Mouse (Mus musculus) heart, postnatal 0 days (tissue): ENCODE data around the gene Fam120b. TPM values are rescaled to one million over a fixed set of nuclear protein-coding genes. Genes with fewer than 3 reads are reported as not detected.

Experiments
- ATAC-seq: fragments of 200-750 bp; cut with Nextera tagmentation; 2 replicates; pipeline ENCODE4 v1.8.0; 2017; ENCODE audit warnings: low read depth, moderate number of reproducible peaks, moderate library complexity; ENCODE audit not compliant: insufficient read depth
- DNase-seq: peaks from one replicate; pipeline ENCODE4 v3.0.0-alpha.2; 2016; ENCODE audit warnings: low spot score
- H3K27ac ChIP-seq: fragments of 300-500 bp; sonication (generic); 2 replicates; pipeline ENCODE4 v1.5.1; 2014; ENCODE audit warnings: low read depth, mild to moderate bottlenecking
- H3K27me3 ChIP-seq: fragments of 300-500 bp; sonication (generic); 2 replicates; pipeline ENCODE4 v1.6.1; 2014; ENCODE audit warnings: low read length, mixed read lengths; ENCODE audit not compliant: control insufficient read depth, insufficient read depth
- H3K36me3 ChIP-seq: fragments of 300-500 bp; sonication (generic); replicated peaks from 2 replicates; pipeline ENCODE4 v1.6.1; 2014; ENCODE audit warnings: low read length, mixed read lengths; ENCODE audit not compliant: control insufficient read depth, insufficient read depth
- H3K4me1 ChIP-seq: fragments of 300-500 bp; sonication (generic); 2 replicates; pipeline ENCODE4 v1.6.1; 2014; ENCODE audit warnings: antibody characterized with exemption; ENCODE audit not compliant: control insufficient read depth, insufficient read depth
- H3K4me2 ChIP-seq: fragments of 300-500 bp; sonication (generic); 2 replicates; pipeline ENCODE4 v1.6.1; 2014; ENCODE audit warnings: low read depth, mild to moderate bottlenecking, low read length, moderate library complexity
- H3K4me3 ChIP-seq: fragments of 300-500 bp; sonication (generic); 2 replicates; pipeline ENCODE4 v1.5.1; 2014; ENCODE audit warnings: low read depth, low read length
- H3K9ac ChIP-seq: fragments of 300-500 bp; sonication (generic); replicated peaks from 2 replicates; pipeline ENCODE4 v1.6.1; 2014; ENCODE audit warnings: low read depth, low read length, mixed read lengths
- H3K9me3 ChIP-seq: fragments of 300-500 bp; sonication (generic); replicated peaks from 2 replicates; pipeline ENCODE4 v1.6.1; 2016; ENCODE audit warnings: low read length; ENCODE audit not compliant: control insufficient read depth
- CTCF ChIP-seq: IDR thresholded peaks from 2 replicates; pipeline ENCODE4 v1.5.1; 2016; ENCODE audit warnings: antibody characterized with exemption, control low read depth, low read depth
- EP300 ChIP-seq: IDR thresholded peaks from 2 replicates; pipeline ENCODE4 v1.6.1; 2016; ENCODE audit warnings: antibody characterized with exemption, low read depth
- WGBS: fragments of 180-500 bp; shearing (Covaris S2); extraction: QIAGEN DNeasy Blood & Tissue Kit; methylation state at CpG from one replicate; pipeline ENCODE4 v1.1.7; 2014; 5-methylcytosine and 5-hydroxymethylcytosine counted together
- polyA plus RNA-seq: library from polyadenylated mRNA; unstranded; fragments of >200 nt; fragmentation: Nextera tagmentation; extraction: Ambion mirVana; gene quantifications from 2 replicates; pipeline ENCODE4 v1.2.1, GENCODE M21; 2015
- total RNA-seq: library from RNA; depleted of rRNA; stranded (reverse); fragments of >200 nt; gene quantifications from 2 replicates; pipeline ENCODE4 v1.2.3, GENCODE M21; 2014; ENCODE audit warnings: low replicate concordance

Gene Fam120b
- total and polyA plus RNA-seq, 2 experiments from 2014 or later = 10.5 to 10.9 TPM

DNA sequence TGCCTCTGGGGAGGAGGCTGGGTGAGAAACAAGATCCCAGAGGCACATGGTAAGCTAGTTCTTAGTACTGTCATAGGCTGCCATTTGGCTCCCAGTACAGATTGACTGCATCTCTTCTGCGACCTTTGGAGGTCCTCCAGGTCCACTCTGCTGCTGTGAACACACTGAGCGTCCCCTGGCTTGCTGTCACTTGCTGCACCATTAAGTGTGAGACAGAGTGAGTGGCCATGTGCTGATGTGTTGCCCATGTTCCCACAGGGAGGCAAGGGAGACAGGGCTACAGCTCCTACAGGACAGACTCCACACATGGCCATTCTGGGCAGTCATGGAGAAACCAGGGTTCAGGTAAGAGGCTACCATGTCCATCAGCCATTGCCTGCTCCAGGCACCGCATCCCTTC is 29.9 kb downstream of the Fam120b start:
- Histone ChIP-seq H3K9ac (no peak overlapping the region), H3K4me3 (no peak overlapping the region), H3K9me3 (no peaks in the 10 kb centered on the region), H3K4me1 (no peaks in the 10 kb centered on the region), H3K27me3 (no peaks in the 10 kb centered on the region), H3K36me3 (peaks cover 64% of the 10 kb centered on the region), H3K27ac (no peak overlapping the region), H3K4me2 (no peak overlapping the region)
- 74% methylated on average over 3 of the region's 3 CpGs for WGBS
- TF ChIP-seq EP300 (no peak), CTCF (no peak)
- DNase-seq = no peak
- ATAC-seq = no peak

DNA sequence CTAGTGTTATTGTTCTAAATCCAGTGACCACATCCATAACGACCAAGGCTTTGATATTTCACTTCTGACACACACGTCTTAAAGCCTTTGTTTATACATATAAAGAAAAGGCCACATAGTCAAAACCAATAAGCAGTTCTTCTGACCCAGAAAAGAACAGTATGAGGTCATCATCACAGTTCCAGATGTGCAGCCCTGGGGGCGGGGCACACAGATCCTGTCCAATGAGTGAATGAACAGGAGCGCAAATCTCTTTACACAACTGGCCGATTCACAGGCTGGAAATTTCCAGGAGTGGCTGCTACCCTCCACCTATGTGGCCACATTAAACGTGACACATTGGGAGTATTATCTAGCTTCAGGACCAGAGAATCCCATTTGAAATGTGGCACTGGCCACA is 33.4 kb downstream of the Fam120b start:
- no peak overlapping the region for H3K4me3 ChIP-seq
- H3K36me3 ChIP-seq = peaks cover 54% of the 10 kb centered on the region
- WGBS = 80% methylated on average over 6 of the region's 6 CpGs
- no peaks in the 10 kb centered on the region for H3K4me1 ChIP-seq
- no peaks in the 10 kb centered on the region for H3K9me3 ChIP-seq
- no peak overlapping the region for H3K9ac ChIP-seq
- H3K27ac ChIP-seq = no peak overlapping the region
- TF ChIP-seq EP300 = no peak
- no peak for TF ChIP-seq CTCF
- ATAC-seq (no peak), DNase-seq (no peak)
- H3K27me3 ChIP-seq = no peaks in the 10 kb centered on the region
- no peak overlapping the region for H3K4me2 ChIP-seq

DNA sequence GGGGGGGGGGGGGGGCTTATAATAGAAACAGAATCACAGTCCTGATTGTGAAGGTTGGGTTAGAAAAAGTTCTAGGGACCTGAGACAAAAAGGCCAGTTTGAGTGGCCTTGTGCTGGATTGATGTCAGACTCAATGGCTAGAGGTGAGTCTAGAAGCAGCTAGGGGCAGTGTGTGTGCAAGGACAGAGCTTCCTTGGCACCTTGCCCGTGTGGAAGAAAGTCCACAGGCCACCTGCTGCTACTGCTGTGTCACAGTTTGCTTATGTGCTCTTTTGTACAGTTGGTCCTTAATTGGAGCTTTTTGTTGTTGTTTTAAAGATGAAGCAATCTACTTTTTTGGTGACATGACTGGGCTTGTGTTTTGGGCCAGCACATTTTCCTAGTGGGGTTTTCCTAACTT is 33.9 kb downstream of the Fam120b start:
- WGBS = 0% methylated on average over 1 of the region's 1 CpGs
- Histone ChIP-seq H3K27ac (no peak overlapping the region), H3K4me3 (no peak overlapping the region), H3K9me3 (no peaks in the 10 kb centered on the region), H3K4me1 (no peaks in the 10 kb centered on the region), H3K36me3 (peaks cover 50% of the 10 kb centered on the region), H3K4me2 (no peak overlapping the region), H3K9ac (no peak overlapping the region), H3K27me3 (no peaks in the 10 kb centered on the region)
- DNase-seq (peak; percentile 26), ATAC-seq (peak; percentile 53; the same call in 1 of the 2 replicates)
- TF ChIP-seq EP300 (no peak), CTCF (no peak)

DNA sequence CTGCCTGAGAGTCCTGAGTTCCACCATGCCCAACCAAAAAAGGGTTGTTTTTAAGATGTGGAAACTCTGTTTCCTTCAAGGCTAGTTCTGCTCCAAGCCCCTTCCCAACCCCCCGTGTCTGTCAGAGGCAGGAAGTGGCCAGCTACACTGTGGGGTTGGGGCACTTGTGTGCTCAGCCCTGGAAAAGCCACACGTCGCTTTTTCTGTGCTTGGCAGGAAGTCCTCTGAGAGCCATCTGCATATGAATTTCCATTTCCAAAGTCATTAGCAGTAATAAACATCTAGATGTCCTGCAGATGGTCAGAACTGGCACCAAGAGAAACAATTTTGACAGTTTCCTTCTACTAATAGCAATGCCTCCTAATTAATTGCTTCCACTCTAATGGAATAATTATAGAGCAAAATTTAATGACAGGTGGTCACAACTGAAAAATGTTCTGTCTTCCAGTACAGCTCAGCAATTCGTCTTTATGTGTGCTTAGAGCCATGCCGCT is 35.1 kb downstream of the Fam120b start:
- H3K4me2 ChIP-seq = no peak overlapping the region
- no peaks in the 10 kb centered on the region for H3K9me3 ChIP-seq
- no peak for TF ChIP-seq EP300
- no peak for TF ChIP-seq CTCF
- no peaks in the 10 kb centered on the region for H3K27me3 ChIP-seq
- no peak overlapping the region for H3K9ac ChIP-seq
- no peak overlapping the region for H3K4me3 ChIP-seq
- 60% methylated on average over 5 of the region's 5 CpGs for WGBS
- H3K4me1 ChIP-seq = no peaks in the 10 kb centered on the region
- ATAC-seq (no peak), DNase-seq (no peak)
- H3K36me3 ChIP-seq = peaks cover 44% of the 10 kb centered on the region
- no peak overlapping the region for H3K27ac ChIP-seq

DNA sequence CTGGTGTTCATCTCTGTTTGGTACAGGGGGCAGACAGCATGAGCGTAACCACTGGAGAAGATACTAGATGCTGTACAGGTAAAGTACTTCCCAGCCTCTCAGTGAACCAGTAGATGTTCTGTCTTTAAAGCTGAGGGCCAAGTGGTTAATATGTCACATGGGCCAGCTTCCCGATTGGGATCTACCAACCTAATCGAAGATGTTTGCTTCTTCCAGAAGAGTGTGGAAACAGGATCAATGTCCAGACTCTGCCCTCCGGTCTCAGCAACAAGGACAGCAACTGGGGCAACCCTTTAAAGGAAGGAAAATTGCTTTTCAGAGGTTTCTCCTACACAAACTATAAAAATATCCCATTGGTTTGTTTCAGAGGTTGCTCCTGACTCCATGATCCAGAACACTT is 35.5 kb downstream of the Fam120b start:
- Histone ChIP-seq H3K4me2 (no peak overlapping the region), H3K27ac (no peak overlapping the region), H3K9ac (no peak overlapping the region), H3K27me3 (no peaks in the 10 kb centered on the region), H3K9me3 (no peaks in the 10 kb centered on the region), H3K36me3 (peaks cover 42% of the 10 kb centered on the region), H3K4me3 (no peak overlapping the region), H3K4me1 (no peaks in the 10 kb centered on the region)
- ATAC-seq (no peak), DNase-seq (no peak)
- 90% methylated on average over 4 of the region's 4 CpGs for WGBS
- TF ChIP-seq CTCF = no peak
- TF ChIP-seq EP300 = no peak

DNA sequence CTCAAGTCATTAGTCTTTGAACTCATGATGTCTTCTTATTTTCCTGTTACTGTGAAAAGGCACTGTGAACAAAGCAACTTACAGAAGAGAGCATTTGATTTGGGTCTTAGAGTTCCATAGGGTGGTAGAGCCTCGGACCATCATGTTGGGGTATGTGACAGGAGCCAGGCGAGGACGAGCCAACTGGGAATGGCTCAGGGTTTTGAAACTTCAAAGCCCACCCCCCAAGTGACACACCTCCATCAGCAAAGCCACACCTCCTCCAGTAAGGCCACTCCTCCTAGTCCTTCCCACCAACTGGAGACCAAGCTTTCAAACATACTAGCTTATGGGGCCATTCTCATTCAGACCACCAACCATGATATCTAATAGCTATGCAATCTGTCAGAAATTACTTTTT is 36.0 kb downstream of the Fam120b start:
- WGBS = 88% methylated on average over 3 of the region's 3 CpGs
- Histone ChIP-seq H3K9me3 (no peaks in the 10 kb centered on the region), H3K27ac (no peak overlapping the region), H3K27me3 (no peaks in the 10 kb centered on the region), H3K9ac (no peak overlapping the region), H3K4me1 (no peaks in the 10 kb centered on the region), H3K36me3 (peaks cover 38% of the 10 kb centered on the region), H3K4me2 (no peak overlapping the region), H3K4me3 (no peak overlapping the region)
- DNase-seq (no peak), ATAC-seq (no peak)
- no peak for TF ChIP-seq CTCF
- TF ChIP-seq EP300 = no peak
